Comparison of ENCODE assay signal across 22 mouse cellular contexts in genomic region chr10:112481461-112481860, GRCm38 (mm10).
DNase-seq lines count a peak whose midpoint lies in the region; ATAC-seq and TF ChIP-seq lines count a peak whose summit lies in the region.
"Had no signal": no experiment of that assay in that cellular context is flagged by ENCODE, and none has a peak within 500 bp of the region (broad histone marks: within the 10 kb centered on the region; RNA-seq: fewer than 3 reads in every experiment).

No protein-coding gene starts in this region.

- peaks cover 5% of the 10 kb centered on the region; the same call in 1 of the 2 replicates for H3K4me1 ChIP-seq in cortical plate, adult 2 months (ENCODE audit: control insufficient read depth, insufficient read depth, low read length)
- H3K4me1 ChIP-seq: forebrain, embryonic 15.5 days; heart, embryonic 10.5 days; limb, embryonic 13.5 days; liver, embryonic 12.5 days had no signal

- no peak for TF ChIP-seq POLR2A in cortical plate, adult 2 months (IDR thresholded peaks at IDR 0.05; ENCODE audit: extremely low read depth, insufficient read depth, low read length)

- intact Hi-C loops in left cerebral cortex, postnatal 4 days (cut with DNase I) = no loop called here

- no peak for ATAC-seq in activated CD4-positive, CD25-positive, alpha-beta regulatory T cell, adult 4 months
- ATAC-seq: liver, embryonic 12.5 days had no signal

- peak; percentile 53 to 70 for DNase-seq in left cerebral cortex, adult 18-20 months (ENCODE audit: low spot score in 2 of 2)
- DNase-seq in left cerebral cortex, postnatal 4 days = no peak
- DNase-seq in 3T3-L1 (ENCODE audit: low read depth, low spot score) = peak; percentile 60
- peak; percentile 28 to 67 for DNase-seq in right cerebral cortex, postnatal 36 days (ENCODE audit: low spot score in 2 of 2)
- no peak for DNase-seq in urinary bladder, postnatal 10 days (ENCODE audit: low spot score)
- DNase-seq: adrenal gland, postnatal 14 days; cerebellum, adult 9-11 months; heart, postnatal 4 days; kidney, adult 8-10 months; kidney, postnatal 14 days; layer of hippocampus, postnatal 36 days; lung, adult 18-20 months; lung, postnatal 10 days had no signal

- no peak for TF ChIP-seq CTCF in cortical plate, adult 2 months (IDR thresholded peaks at IDR 0.05; ENCODE audit: extremely low read depth, insufficient read depth, low read length)

- no peak overlapping the region for H3K4me3 ChIP-seq in cortical plate, adult 2 months (ENCODE audit: insufficient read depth, low read length)
- H3K4me3 ChIP-seq: embryonic facial prominence, embryonic 10.5 days; forebrain, embryonic 15.5 days; heart, embryonic 10.5 days; limb, embryonic 13.5 days; liver, embryonic 12.5 days had no signal

- peak overlapping the region; percentile 77 for H3K27ac ChIP-seq in cortical plate, adult 2 months (ENCODE audit: insufficient read depth, low read length)
- H3K27ac ChIP-seq: embryonic facial prominence, embryonic 10.5 days; forebrain, embryonic 15.5 days; heart, embryonic 10.5 days; hindbrain, embryonic 14.5 days; limb, embryonic 13.5 days; liver, embryonic 12.5 days; stomach, postnatal 0 days had no signal

Comparison
In these comparisons a context has a peak if more than half of its experiments do, and no peak if none do; other contexts are left out.
1. DNase-seq: peak in left cerebral cortex, adult 18-20 months (2 of 2), 3T3-L1 (single experiment) and right cerebral cortex, postnatal 36 days (2 of 2); none in left cerebral cortex, postnatal 4 days (single experiment) and urinary bladder, postnatal 10 days (single experiment).